ENCODE assay signal across 8 mouse cellular contexts in the genomic region with DNA sequence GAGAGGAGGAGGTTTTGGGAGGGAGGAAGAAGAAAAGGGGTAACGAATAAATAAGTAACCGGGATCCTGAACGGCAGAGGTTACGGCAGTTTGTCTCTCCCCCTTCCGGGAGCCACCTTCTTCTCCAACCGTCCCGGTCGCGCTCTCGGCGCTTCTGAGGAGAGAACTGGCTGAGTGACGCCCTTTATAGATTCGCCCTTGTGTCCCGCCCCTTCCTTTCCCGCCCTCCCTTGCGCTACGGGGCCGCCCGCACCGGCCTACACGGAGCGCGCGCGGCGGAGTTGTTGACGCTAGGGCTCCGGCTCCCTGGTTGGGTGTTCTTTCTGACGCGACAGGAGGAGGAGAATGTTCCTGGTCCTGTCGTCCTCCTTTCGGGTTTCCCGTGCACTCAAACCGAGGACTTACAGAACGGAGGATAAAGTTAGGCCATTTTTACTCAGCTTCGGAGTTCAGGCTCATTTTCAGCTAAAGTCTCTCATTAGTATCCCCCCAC. TPM values are rescaled to one million over a fixed set of nuclear protein-coding genes. Genes with fewer than 3 reads are reported as not detected.
A peak's percentile ranks its signal among the peaks of the same experiment; 100 is the strongest.
DNase-seq lines count a peak whose midpoint lies in the region; ATAC-seq and TF ChIP-seq lines count a peak whose summit lies in the region.

Gene Polr2a, minus strand, starts transcription at position 160 of the 493 bp plus-strand sequence.

- peak; percentile 97 for DNase-seq in ES-CJ7 (ENCODE audit: low read depth, low spot score)
- peak; percentile 97 for DNase-seq in cerebellum, adult 11 months
- peak; percentile 96 for DNase-seq in heart, postnatal 25 days (ENCODE audit: low spot score)
- peak; percentile 98 for DNase-seq in layer of hippocampus, adult 18-20 months (ENCODE audit: low spot score in 2 of 2)
- DNase-seq in lung, adult 2 months, result peak; percentile 96
- DNase-seq in thymus, adult 18-20 months, result peak; percentile 95

- peaks cover 55% of the 10 kb centered on the region for H3K4me1 ChIP-seq in forebrain, embryonic 15.5 days
- H3K4me1 ChIP-seq in lung, adult 2 months (ENCODE audit: control insufficient read depth, insufficient read depth, low read length), result peaks cover 9% of the 10 kb centered on the region

- H3K4me3 ChIP-seq in forebrain, embryonic 15.5 days, result peak within 1 kb of the TSS; percentile 58
- H3K4me3 ChIP-seq in lung, adult 2 months (replicated peaks; ENCODE audit: extremely low read depth, low read depth, low read length), result peak within 1 kb of the TSS; percentile 81

- peak within 1 kb of the TSS; percentile 100 for H3K27ac ChIP-seq in forebrain, embryonic 15.5 days (replicated peaks)

- no peaks in the 10 kb centered on the region for H3K9me3 ChIP-seq in forebrain, embryonic 15.5 days

- under 1% methylated on average over 36 of the region's 36 CpGs for WGBS in forebrain, embryonic 15.5 days
- under 1% methylated on average over 36 of the region's 36 CpGs for WGBS in lung, adult 2 months

- peak; percentile 96 for ATAC-seq in forebrain, embryonic 15.5 days (replicated peaks)
- peak; percentile 79 for ATAC-seq in neutrophil, adult 5-6 weeks (ENCODE audit: extremely low read depth, insufficient number of reproducible peaks, low FRiP score, poor library complexity, severe bottlenecking)

- intact Hi-C loops in heart, postnatal 25 days (cut with DNase I), result no loop called here

- no peaks in the 10 kb centered on the region for H3K36me3 ChIP-seq in forebrain, embryonic 15.5 days

- no peaks in the 10 kb centered on the region for H3K27me3 ChIP-seq in forebrain, embryonic 15.5 days

- H3K9ac ChIP-seq in forebrain, embryonic 15.5 days (replicated peaks), result peak within 1 kb of the TSS; percentile 75

- H3K4me2 ChIP-seq in forebrain, embryonic 15.5 days (replicated peaks), result peak within 1 kb of the TSS; percentile 83

- peak; percentile 100 for TF ChIP-seq POLR2A in lung, adult 2 months (IDR thresholded peaks at IDR 0.05; ENCODE audit: borderline replicate concordance, extremely low read depth, low read depth, low read length)

- no peak for TF ChIP-seq CTCF in lung, adult 2 months (IDR thresholded peaks at IDR 0.05; ENCODE audit: insufficient read depth, low read length)

RNA-seq across cellular contexts. Expression of gene Polr2a, which starts in this region (rescaled TPM):
- 17.5 and 19.2 TPM in 2 replicates for polyA plus RNA-seq in forebrain, embryonic 15.5 days (2015; fragmentation: Nextera tagmentation; extraction: Ambion mirVana)
- 10 to 100 TPM; 28.6 to 30.4 TPM for total RNA-seq in heart, postnatal 25 days (2021)
- 10 to 100 TPM; 55.6 to 55.9 TPM for total RNA-seq in layer of hippocampus, adult 18-20 months (2021)
- 32.0 and 51.1 TPM in 2 replicates for polyA plus RNA-seq in lung, adult 2 months (2012; rRNA removed)
- 40.2 and 59.4 TPM in 2 replicates for total RNA-seq in neutrophil, adult 5-6 weeks (2017)

Comparison
In these comparisons a context has a peak if more than half of its experiments do, and no peak if none do; other contexts are left out.
1. Peak in every context shown above with its lines: DNase-seq, ATAC-seq, H3K4me3 ChIP-seq and H3K27ac ChIP-seq.